Mouse (Mus musculus) embryonic fibroblast, embryonic 13.5 days (primary cell): ENCODE results near the gene Bzw1.

Experiments
- CTCF ChIP-seq: IDR thresholded peaks from 2 replicates; pipeline ENCODE4 v1.5.1; 2011; ENCODE audit warnings: mild to moderate bottlenecking, control low read depth, low read length, moderate library complexity, borderline replicate concordance; ENCODE audit not compliant: insufficient read depth
- POLR2A ChIP-seq: IDR thresholded peaks from 2 replicates; pipeline ENCODE4 v1.6.1; 2011; ENCODE audit warnings: low read depth, mild to moderate bottlenecking, control low read depth, low read length, moderate library complexity

- TF ChIP-seq CTCF (no peak), POLR2A (no peak)
These were observed 11.0 kb downstream of the Bzw1 start for GRCm38 (mm10) chr1:58403745-58404144.
